Mouse (Mus musculus): ENCODE results near the gene Anapc15. TPM values are rescaled to one million over a fixed set of nuclear protein-coding genes. Genes with fewer than 3 reads are reported as not detected.

Gene Anapc15
- total and polyA plus RNA-seq, 2 experiments from 2014 or later = 49.9 to 62.7 TPM

GRCm38 (mm10) chr7:101896104-101897066 is 32.9 kb downstream of the Anapc15 start:
- no peak for TF ChIP-seq CTCF (IDR thresholded peaks at IDR 0.05)
- ATAC-seq (ENCODE audit: low FRiP score) (peak; percentile 96), DNase-seq (ENCODE audit: low spot score) (peak; percentile 99)
- Histone ChIP-seq H3K9me3 (ENCODE audit: low read length) (no peaks in the 10 kb centered on the region), H3K27me3 (ENCODE audit: insufficient read depth, low read length) (no peaks in the 10 kb centered on the region), H3K4me2 (ENCODE audit: low read depth, low read length, poor library complexity, severe bottlenecking) (peak overlapping the region; percentile 54), H3K36me3 (ENCODE audit: insufficient read depth, low read length) (peaks cover 5% of the 10 kb centered on the region; the same call in 1 of the 2 replicates), H3K27ac (ENCODE audit: low read depth, low read length) (peak overlapping the region; percentile 86), H3K9ac (replicated peaks; ENCODE audit: low read length, poor library complexity, severe bottlenecking) (peak overlapping the region; percentile 56), H3K4me3 (ENCODE audit: low read depth, low read length) (peak overlapping the region; percentile 51), H3K4me1 (ENCODE audit: insufficient read depth, low read length) (0 out of 2 replicates have a peak, but pooled peaks cover 5% of the 10 kb centered on the region)
- WGBS = under 1% methylated on average over 57 of the region's 57 CpGs

DNA sequence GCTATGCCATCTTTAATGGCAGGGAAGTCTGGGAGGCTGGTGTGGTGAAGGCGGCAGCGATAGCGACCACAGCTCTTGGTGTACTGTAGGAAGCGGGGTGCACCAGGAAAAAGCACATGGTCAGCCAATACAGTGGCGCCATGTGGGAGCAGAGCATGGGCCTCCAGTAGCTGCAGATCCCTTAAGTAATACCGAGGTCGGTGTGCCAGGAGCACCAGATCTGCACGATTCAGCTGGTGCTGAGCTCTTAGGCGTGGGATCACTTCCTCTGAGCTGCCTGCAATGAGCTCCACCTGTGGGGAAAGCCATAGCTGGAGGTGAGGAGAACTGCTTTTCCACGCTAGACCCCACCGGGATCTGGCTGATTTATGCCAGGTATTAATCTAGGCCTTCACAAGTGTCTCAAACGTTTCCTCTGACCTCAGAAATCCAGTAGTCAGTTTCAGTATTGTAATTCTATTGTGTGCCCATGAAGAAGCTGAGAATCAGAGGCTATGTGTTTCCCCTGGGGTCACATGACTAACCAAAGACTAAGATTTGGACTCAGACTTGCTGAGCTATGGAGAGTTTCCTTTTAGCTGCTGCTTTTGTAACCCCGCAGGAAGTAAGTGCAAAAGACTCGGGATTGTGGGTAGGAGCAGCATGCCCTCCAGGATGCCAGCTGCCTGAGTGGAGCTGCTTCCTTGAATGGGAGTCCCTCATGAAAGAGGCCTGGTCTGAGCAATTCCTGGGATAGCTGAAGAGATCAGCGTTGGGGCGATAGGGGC is 37.0 kb downstream of the Anapc15 start:
- WGBS = 91% methylated on average over 16 of the region's 16 CpGs
- Histone ChIP-seq H3K36me3 (ENCODE audit: insufficient read depth, low read length) (peaks cover 5% of the 10 kb centered on the region; the same call in 1 of the 2 replicates), H3K9ac (replicated peaks; ENCODE audit: low read length, poor library complexity, severe bottlenecking) (no peak overlapping the region), H3K27me3 (ENCODE audit: insufficient read depth, low read length) (no peaks in the 10 kb centered on the region), H3K27ac (ENCODE audit: low read depth, low read length) (no peak overlapping the region), H3K4me3 (ENCODE audit: low read depth, low read length) (no peak overlapping the region), H3K4me1 (ENCODE audit: insufficient read depth, low read length) (0 out of 2 replicates have a peak, but pooled peaks cover 5% of the 10 kb centered on the region), H3K4me2 (ENCODE audit: low read depth, low read length, poor library complexity, severe bottlenecking) (no peak overlapping the region), H3K9me3 (ENCODE audit: low read length) (no peaks in the 10 kb centered on the region)
- ATAC-seq (ENCODE audit: low FRiP score) = no peak
- no peak for TF ChIP-seq CTCF (IDR thresholded peaks at IDR 0.05)
- DNase-seq (ENCODE audit: low spot score) = no peak

DNA sequence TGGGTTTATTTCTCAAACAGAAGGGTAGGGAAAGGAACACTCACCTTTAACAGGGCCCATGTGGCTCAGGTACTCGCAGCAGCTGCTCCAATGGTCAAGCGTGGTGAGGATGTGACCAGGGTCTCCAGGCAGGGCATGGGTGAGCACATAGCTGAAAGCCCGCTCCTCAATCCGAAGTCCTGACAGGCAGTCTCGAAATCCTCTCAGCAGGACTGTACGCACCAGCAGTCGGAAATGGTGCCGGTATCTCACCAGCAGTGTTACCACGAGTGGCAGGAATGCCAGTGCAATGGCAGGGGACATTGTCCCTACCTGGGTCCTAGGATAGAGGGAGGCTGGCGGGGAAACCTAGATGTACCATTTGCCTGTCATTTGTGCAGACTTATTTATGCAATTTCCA is 38.5 kb downstream of the Anapc15 start:
- Histone ChIP-seq H3K4me1 (ENCODE audit: insufficient read depth, low read length) (0 out of 2 replicates have a peak, but pooled peaks cover 8% of the 10 kb centered on the region), H3K4me2 (ENCODE audit: low read depth, low read length, poor library complexity, severe bottlenecking) (no peak overlapping the region), H3K27ac (ENCODE audit: low read depth, low read length) (no peak overlapping the region), H3K9ac (replicated peaks; ENCODE audit: low read length, poor library complexity, severe bottlenecking) (no peak overlapping the region), H3K36me3 (ENCODE audit: insufficient read depth, low read length) (peaks cover 5% of the 10 kb centered on the region; the same call in 1 of the 2 replicates), H3K9me3 (ENCODE audit: low read length) (no peaks in the 10 kb centered on the region), H3K4me3 (ENCODE audit: low read depth, low read length) (no peak overlapping the region), H3K27me3 (ENCODE audit: insufficient read depth, low read length) (no peaks in the 10 kb centered on the region)
- no peak for TF ChIP-seq CTCF (IDR thresholded peaks at IDR 0.05)
- no peak for ATAC-seq (ENCODE audit: low FRiP score)
- DNase-seq (ENCODE audit: low spot score) = no peak
- 91% methylated on average over 10 of the region's 10 CpGs for WGBS

DNA sequence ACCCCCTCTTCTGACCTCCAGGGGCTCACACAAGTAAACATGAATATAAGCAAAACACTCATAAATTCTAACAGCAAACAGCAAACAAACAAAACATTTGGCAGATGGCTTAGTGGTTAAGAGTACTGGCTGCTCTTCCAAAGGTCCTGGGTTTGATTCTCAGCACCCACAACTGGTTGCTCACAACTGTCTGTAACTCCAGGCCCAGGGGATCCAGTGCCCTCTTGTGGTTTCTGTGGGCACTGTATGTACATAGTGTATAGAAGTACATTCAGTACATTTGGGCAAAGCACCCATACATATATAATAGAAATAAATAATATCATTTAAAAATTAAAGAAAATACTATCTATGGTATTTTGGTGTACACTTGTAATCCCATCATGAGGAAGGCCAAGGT is 39.3 kb downstream of the Anapc15 start:
- Histone ChIP-seq H3K27me3 (ENCODE audit: insufficient read depth, low read length) (no peaks in the 10 kb centered on the region), H3K27ac (ENCODE audit: low read depth, low read length) (no peak overlapping the region), H3K9me3 (ENCODE audit: low read length) (no peaks in the 10 kb centered on the region), H3K4me3 (ENCODE audit: low read depth, low read length) (no peak overlapping the region), H3K9ac (replicated peaks; ENCODE audit: low read length, poor library complexity, severe bottlenecking) (no peak overlapping the region), H3K4me1 (ENCODE audit: insufficient read depth, low read length) (0 out of 2 replicates have a peak, but pooled peaks cover 3% of the 10 kb centered on the region), H3K36me3 (ENCODE audit: insufficient read depth, low read length) (peaks cover 5% of the 10 kb centered on the region; the same call in 1 of the 2 replicates), H3K4me2 (ENCODE audit: low read depth, low read length, poor library complexity, severe bottlenecking) (no peak overlapping the region)
- ATAC-seq (ENCODE audit: low FRiP score) (no peak), DNase-seq (ENCODE audit: low spot score) (no peak)
- peak; percentile 26 for TF ChIP-seq CTCF (IDR thresholded peaks at IDR 0.05)

GRCm38 (mm10) chr7:101905561-101906286 is 42.2 kb downstream of the Anapc15 start, which contains the start of gene Lamtor1:
Gene Lamtor1 (plus strand): TSS chr7:101905904.
- peak within 1 kb of the TSS; percentile 89 for H3K9ac ChIP-seq (replicated peaks; ENCODE audit: low read length, poor library complexity, severe bottlenecking)
- under 1% methylated on average over 61 of the region's 61 CpGs for WGBS
- ATAC-seq (ENCODE audit: low FRiP score) (peak; percentile 98), DNase-seq (ENCODE audit: low spot score) (peak; percentile 99)
- TF ChIP-seq CTCF (IDR thresholded peaks at IDR 0.05) = no peak
- H3K4me1 ChIP-seq (ENCODE audit: insufficient read depth, low read length) = 0 out of 2 replicates have a peak, but pooled peaks cover 3% of the 10 kb centered on the region
- peak within 1 kb of the TSS; percentile 77 for H3K4me3 ChIP-seq (ENCODE audit: low read depth, low read length)
- no peaks in the 10 kb centered on the region for H3K27me3 ChIP-seq (ENCODE audit: insufficient read depth, low read length)
- H3K9me3 ChIP-seq (ENCODE audit: low read length) = no peaks in the 10 kb centered on the region
- H3K4me2 ChIP-seq (ENCODE audit: low read depth, low read length, poor library complexity, severe bottlenecking) = peak within 1 kb of the TSS; percentile 77
- peak within 1 kb of the TSS; percentile 93 for H3K27ac ChIP-seq (ENCODE audit: low read depth, low read length)
- peaks cover 13% of the 10 kb centered on the region; the same call in 1 of the 2 replicates for H3K36me3 ChIP-seq (ENCODE audit: insufficient read depth, low read length)
